Mouse (Mus musculus) spleen, adult 2 months (tissue): ENCODE results near the gene Sgcd.

Experiments used
- CTCF ChIP-seq: fragments of 200-500 bp; IDR thresholded peaks from 2 replicates; pipeline ENCODE4 v1.5.1; 2011; ENCODE audit warnings: mild to moderate bottlenecking, inconsistent platforms; ENCODE audit not compliant: insufficient read depth, insufficient read length, insufficient replicate concordance; ENCODE audit errors: extremely low read depth
- POLR2A ChIP-seq: fragments of 200-500 bp; IDR thresholded peaks from 2 replicates; pipeline ENCODE4 v1.6.1; 2011; ENCODE audit warnings: low read depth, low read length, inconsistent platforms

DNA sequence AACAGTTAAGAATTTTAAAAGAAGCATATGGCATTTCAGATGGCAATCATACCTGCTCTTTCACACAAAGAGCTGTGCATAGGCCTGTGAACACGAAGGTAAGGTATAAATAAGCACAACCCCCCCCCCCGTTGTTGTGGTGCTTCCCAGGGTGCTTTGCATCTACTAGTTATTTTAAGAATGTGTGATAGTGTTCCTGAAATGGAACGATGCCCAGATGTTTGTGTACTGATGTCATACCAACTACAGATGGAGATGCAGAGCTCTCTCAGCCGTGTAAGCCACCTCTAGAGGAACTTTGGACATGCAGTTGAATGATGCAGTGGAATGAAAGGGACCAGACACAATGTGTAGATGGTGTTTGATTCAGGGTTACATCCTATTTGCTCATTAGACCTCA lies 155.5 kb downstream of the Sgcd start:
- no peak for TF ChIP-seq CTCF
- TF ChIP-seq POLR2A: no peak
